Mouse (Mus musculus) brain, embryonic 18.5 days (tissue): ENCODE measurements around the gene Slc35f6.
"Not testable (repeated sequence)": the region's sequence is repeated elsewhere in the genome, so short reads cannot be mapped to it uniquely, and the experiment has no call there.

ENCODE experiments used
- DNase-seq: peaks from one replicate; pipeline ENCODE4 v3.0.0-alpha.2; 2012; ENCODE audit warnings: low read depth, low spot score

The Slc35f6 gene

GRCm38 (mm10) chr5:30655526-30656195, 7.9 kb downstream of the Slc35f6 start:
- no peak for DNase-seq

GRCm38 (mm10) chr5:30659042-30659441, 11.3 kb downstream of the Slc35f6 start:
- DNase-seq = no peak

GRCm38 (mm10) chr5:30660278-30660677, 12.5 kb downstream of the Slc35f6 start:
- no peak for DNase-seq

- DNase-seq = no peak
Measured at GRCm38 (mm10) chr5:30660813-30661212, 13.1 kb downstream of the Slc35f6 start.

- no peak for DNase-seq
Measured at GRCm38 (mm10) chr5:30665360-30665759, 17.6 kb downstream of the Slc35f6 start.

- DNase-seq = no peak
Measured at GRCm38 (mm10) chr5:30665968-30666367, 18.2 kb downstream of the Slc35f6 start.

- DNase-seq = peak; percentile 89
Measured at GRCm38 (mm10) chr5:30666391-30667195, 18.9 kb downstream of the Slc35f6 start, which contains the start of gene Cenpa. Gene Cenpa (plus strand): TSS chr5:30666777.

- DNase-seq = no peak
Measured at GRCm38 (mm10) chr5:30667215-30667614, 19.5 kb downstream of the Slc35f6 start.

GRCm38 (mm10) chr5:30667686-30668085, 20.0 kb downstream of the Slc35f6 start:
- DNase-seq = no peak

- DNase-seq = no peak
Measured at GRCm38 (mm10) chr5:30668637-30669495, 21.1 kb downstream of the Slc35f6 start.

- no peak for DNase-seq
Measured at GRCm38 (mm10) chr5:30669496-30669830, 21.7 kb downstream of the Slc35f6 start.

GRCm38 (mm10) chr5:30670091-30670490, 22.4 kb downstream of the Slc35f6 start:
- no peak for DNase-seq

- DNase-seq = no peak
Measured at GRCm38 (mm10) chr5:30674001-30674400, 26.3 kb downstream of the Slc35f6 start.

- DNase-seq = no peak
Measured at GRCm38 (mm10) chr5:30676800-30677199, 29.1 kb downstream of the Slc35f6 start.

- not testable (repeated sequence) for DNase-seq
Measured at GRCm38 (mm10) chr5:30678069-30678468, 30.3 kb downstream of the Slc35f6 start.

GRCm38 (mm10) chr5:30678722-30679296, 31.1 kb downstream of the Slc35f6 start:
- DNase-seq = no peak

- no peak for DNase-seq
Measured at GRCm38 (mm10) chr5:30679593-30679992, 31.9 kb downstream of the Slc35f6 start.

GRCm38 (mm10) chr5:30681970-30682369, 34.2 kb downstream of the Slc35f6 start:
- no peak for DNase-seq

GRCm38 (mm10) chr5:30682967-30683600, 35.4 kb downstream of the Slc35f6 start:
- no peak for DNase-seq

- DNase-seq = no peak
Measured at GRCm38 (mm10) chr5:30683993-30684392, 36.3 kb downstream of the Slc35f6 start.

GRCm38 (mm10) chr5:30686781-30687180, 39.0 kb downstream of the Slc35f6 start:
- no peak for DNase-seq
